Mouse (Mus musculus) hindlimb bud, embryonic 11.5 days (tissue): Measurements from ENCODE around the gene Gm15013.
"Not testable (repeated sequence)": the region's sequence is repeated elsewhere in the genome, so short reads cannot be mapped to it uniquely, and the experiment has no call there.

ENCODE experiments used
- DNase-seq: peaks from one replicate; pipeline ENCODE4 v3.0.0-alpha.2; 2012; ENCODE audit warnings: low read depth, low spot score; ENCODE audit errors: extremely low spot score

Gene Gm15013

GRCm38 (mm10) chrX:139714381-139714780, at the start of gene Gm15013:
TSS of gene Gm15013 (minus strand) at chrX:139714481.
- DNase-seq, result no peak

DNA sequence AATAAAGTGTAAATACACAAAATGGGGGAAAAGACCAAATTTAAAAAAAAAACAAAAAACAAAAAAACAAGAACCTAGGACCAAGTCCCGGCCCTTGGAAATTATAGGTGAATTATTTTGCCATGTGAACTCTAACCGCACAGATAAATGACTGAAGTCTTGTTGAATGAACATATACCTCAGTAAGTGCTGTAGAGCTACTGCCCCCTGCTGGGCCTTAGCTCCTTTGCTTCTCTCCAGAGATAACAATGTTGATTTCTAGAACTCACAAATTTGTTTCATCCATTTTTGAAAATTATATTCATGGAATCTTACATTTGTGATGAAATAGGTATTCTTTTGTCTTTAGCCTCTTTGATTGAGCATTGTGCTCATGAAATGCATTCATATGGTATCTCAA, 48.3 kb upstream of the Gm15013 start:
- no peak for DNase-seq

GRCm38 (mm10) chrX:139758634-139759033, 44.4 kb upstream of the Gm15013 start:
- not testable (repeated sequence) for DNase-seq

DNA sequence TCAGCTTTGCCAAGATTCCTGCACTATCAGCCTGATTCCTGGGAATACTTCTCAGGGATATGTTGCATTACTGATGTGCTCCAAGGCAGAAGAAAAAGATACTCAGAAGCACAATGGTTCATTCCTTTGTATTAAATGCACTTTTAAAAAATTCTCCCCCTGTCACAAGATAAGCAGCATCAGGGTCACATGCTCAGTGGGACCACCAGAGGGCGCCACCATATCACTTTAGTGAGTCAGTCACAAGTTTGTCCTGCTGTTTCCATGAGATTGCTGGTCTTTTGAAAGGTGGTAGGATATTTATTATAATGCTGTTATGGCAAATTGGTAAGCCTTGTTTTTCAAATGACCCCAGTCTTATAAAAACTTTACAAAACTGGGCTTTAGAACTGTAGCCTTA, 37.6 kb upstream of the Gm15013 start:
- DNase-seq, result no peak

DNA sequence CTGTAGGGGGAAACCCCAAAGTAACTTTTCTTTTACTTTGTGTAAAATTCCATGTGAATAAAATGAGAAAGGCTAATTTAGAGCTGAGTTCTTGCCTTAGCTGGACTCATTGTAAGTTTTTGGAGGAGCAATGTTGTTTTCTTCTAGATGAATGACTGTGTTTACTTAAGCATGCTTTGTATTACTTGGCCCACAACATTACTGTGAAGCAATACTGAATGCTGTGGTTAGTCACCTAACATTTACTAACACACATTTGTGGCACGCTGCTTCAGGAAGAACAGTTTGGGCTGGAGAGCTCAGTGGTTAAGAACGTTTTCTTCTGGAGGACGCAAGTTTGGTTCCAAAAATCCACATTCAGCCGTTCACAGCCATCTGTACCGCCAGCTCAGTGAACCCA, 22.8 kb upstream of the Gm15013 start:
- no peak for DNase-seq

GRCm38 (mm10) chrX:139730541-139730940, 16.3 kb upstream of the Gm15013 start:
- no peak for DNase-seq

GRCm38 (mm10) chrX:139722350-139722749, 8.1 kb upstream of the Gm15013 start:
- DNase-seq, result no peak

DNA sequence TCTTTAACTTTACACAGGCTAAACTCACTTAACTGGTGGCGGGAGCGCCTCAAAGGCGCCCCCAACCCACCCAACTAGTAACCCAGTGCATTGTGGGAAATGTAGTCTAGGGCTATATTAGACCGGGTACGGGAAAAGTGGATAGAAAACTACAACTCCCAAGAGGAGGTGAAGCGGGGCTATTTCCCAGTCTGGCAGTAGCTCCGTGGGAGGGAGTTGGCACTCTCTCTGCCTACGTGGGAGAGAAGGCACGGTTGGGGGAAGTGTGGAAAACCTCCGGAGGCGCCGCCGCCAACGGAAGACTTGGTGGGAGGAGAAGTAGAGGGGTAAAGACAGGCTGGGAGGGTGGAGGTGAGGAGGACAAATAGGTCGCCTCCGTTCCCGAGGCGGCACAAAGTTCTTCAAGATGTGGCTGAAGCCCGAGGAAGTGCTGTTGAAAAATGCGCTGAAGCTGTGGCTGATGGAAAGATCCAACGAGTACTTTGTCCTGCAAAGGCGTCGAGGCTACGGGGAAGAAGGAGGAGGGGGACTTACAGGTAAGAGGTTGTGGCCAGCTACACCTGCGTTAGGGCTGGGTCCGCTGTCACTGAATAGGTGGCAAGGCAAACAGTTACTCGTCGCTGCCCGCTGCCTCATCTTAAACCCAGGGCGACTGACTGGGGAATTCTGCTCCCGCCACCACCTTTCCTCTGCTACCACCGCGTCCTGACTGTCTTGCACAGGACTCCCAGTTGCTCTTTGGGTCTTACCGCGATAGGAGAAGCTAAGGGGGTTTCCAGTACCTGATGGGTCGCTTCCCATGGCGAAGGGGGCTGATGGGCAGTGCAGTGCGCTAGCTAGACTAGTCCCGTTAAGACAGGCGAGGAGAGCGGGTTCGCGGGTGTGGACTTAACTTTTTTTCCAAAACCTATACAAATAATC, 29.2 kb downstream of the Gm15013 start, which contains the start of gene Tbc1d8b:
Gene Tbc1d8b (plus strand): TSS at position 222 of the 921 bp plus-strand sequence.
- DNase-seq, result peak; percentile 81

- DNase-seq, result no peak
These were observed 29.9 kb downstream of the Gm15013 start for GRCm38 (mm10) chrX:139684410-139684774.

- no peak for DNase-seq
These were observed 48.5 kb downstream of the Gm15013 start for GRCm38 (mm10) chrX:139665829-139666228.
